Mouse (Mus musculus) erythroblast, embryonic 14.5 days (primary cell): ENCODE data around the gene Skp1a.

Source experiments
- GATA1 ChIP-seq: IDR thresholded peaks from 2 replicates; pipeline ENCODE4 v1.6.1; 2012; ENCODE audit warnings: low read length, inconsistent platforms, mixed read lengths
- TAL1 ChIP-seq: IDR thresholded peaks from 3 replicates; pipeline ENCODE4 v1.6.1; 2012; ENCODE audit warnings: low read length, inconsistent platforms, mixed read lengths

- TF ChIP-seq TAL1: no peak
- no peak for TF ChIP-seq GATA1
Measured at GRCm38 (mm10) chr11:52230694-52231093, 1.1 kb upstream of the Skp1a start.
